Mouse (Mus musculus) heart, adult 2 months (tissue): Measurements from ENCODE around the gene Olfr550.

Experiments used
- CTCF ChIP-seq: fragments of 200-600 bp; IDR thresholded peaks from 2 replicates; pipeline ENCODE4 v1.8.1; 2022; ENCODE audit warnings: antibody characterized with exemption, mild to moderate bottlenecking, moderate library complexity
- EP300 ChIP-seq: fragments of 200-500 bp; IDR thresholded peaks from 2 replicates; pipeline ENCODE4 v1.6.1; 2011; ENCODE audit warnings: low read depth, low read length, control low read depth; ENCODE audit not compliant: insufficient read depth
- POLR2A ChIP-seq: fragments of 200-500 bp; IDR thresholded peaks from 2 replicates; pipeline ENCODE4 v1.6.1; 2011; ENCODE audit warnings: mild to moderate bottlenecking, low read depth, low read length, control low read depth; ENCODE audit not compliant: insufficient read depth

- TF ChIP-seq EP300 = no peak
- no peak for TF ChIP-seq POLR2A
- TF ChIP-seq CTCF = no peak
Measured at GRCm38 (mm10) chr7:102540596-102540995, 30.6 kb upstream of the Olfr550 start, which contains the start of gene Olfr548-ps1.
